Mouse (Mus musculus) forelimb bud, embryonic 11.5 days (tissue): ENCODE results near the gene Adk.

Source experiments
- DNase-seq: peaks from one replicate; pipeline ENCODE4 v3.0.0-alpha.2; 2012; ENCODE audit warnings: low read depth, low spot score

Gene Adk

DNA sequence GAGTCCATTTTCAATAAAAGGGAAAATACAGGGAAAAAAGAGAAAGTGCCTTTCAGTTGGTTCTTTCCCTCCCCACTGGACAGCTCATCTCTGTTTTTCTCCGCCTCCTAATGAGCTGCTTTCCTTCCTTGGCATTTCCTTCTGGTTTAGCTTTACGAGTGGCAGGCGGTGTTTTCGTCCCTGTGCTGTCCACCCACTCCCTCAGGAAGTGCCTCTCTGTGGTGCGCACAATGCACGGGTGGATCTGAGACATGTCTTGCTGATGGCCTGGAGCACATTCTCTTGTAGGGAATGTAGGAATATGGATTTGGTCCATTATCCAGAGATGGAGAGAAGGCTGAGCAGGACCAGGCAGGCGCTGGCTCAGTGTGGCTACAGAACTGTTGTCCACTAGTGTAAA is 47.0 kb downstream of the Adk start:
- no peak for DNase-seq

- DNase-seq, result no peak
Measured at GRCm38 (mm10) chr14:21100876-21101275, 48.5 kb downstream of the Adk start.

- no peak for DNase-seq
Measured at GRCm38 (mm10) chr14:21101562-21101961, 49.2 kb downstream of the Adk start.

DNA sequence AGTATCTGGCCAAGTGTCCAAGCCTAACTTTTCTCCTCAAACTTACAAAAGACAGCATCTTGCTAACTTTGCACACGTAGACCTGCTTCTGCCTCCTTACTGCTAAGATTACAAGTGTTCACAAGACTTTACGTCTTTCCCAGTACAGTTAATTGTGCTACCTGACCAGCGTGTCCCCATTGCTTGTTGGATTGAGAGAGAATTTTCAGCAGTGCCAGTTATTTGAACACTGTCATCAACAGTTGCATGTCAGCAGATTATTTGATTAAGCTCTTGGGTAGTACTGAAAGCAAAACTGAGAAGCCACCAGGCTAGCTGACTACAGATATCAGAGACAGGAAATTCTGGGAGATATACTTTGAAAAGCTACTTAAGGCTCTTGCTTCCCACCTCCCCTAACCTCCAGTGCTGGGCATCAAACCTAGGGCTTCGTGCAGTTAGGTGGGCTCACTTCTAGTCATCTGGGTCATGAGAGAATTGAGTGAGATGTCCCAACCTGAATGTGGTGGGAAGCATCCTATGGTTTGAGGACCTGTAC is 50.4 kb downstream of the Adk start:
- DNase-seq, result no peak

- no peak for DNase-seq
Measured at GRCm38 (mm10) chr14:21105049-21105448, 52.7 kb downstream of the Adk start.

DNA sequence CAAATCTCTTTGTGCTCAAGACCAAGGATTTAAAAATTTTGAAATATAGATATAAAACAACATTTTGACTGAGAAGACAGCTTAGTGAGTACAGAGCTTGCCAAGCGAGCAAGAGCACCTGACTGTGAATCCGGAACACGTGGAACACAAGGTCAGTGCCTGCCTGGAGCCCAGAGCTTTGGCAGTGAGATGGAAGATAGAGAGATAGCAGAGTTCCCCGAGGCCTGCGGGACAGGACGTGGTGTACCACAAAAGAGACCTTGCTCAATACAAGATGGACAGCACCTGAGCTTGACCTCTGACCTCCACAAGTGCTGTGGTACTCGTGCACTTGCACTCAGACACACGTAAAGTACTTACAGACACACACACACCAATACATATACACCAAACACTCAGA is 54.2 kb downstream of the Adk start:
- DNase-seq, result no peak

GRCm38 (mm10) chr14:21107551-21107950 is 55.2 kb downstream of the Adk start:
- no peak for DNase-seq

- DNase-seq, result no peak
Measured at GRCm38 (mm10) chr14:21110492-21110891, 58.1 kb downstream of the Adk start.

DNA sequence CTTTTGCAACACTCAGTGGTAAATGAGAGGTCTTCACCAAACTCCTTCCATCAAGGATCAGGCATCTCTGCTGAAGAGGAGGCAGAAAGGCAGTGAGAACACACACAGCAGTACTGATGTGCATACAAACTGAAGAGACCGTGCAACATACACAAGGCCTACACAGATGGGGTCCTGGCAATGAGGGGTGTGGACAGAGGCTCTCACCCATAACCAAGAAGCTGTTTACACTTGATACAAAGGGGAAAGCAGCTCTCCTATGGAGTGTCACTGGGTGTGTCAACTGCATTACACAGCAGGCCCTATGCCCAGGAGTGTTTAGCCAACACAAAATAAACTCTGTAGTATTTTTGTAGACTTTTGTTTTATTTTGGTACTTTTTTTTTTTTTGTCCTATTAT is 59.1 kb downstream of the Adk start:
- DNase-seq, result no peak

DNA sequence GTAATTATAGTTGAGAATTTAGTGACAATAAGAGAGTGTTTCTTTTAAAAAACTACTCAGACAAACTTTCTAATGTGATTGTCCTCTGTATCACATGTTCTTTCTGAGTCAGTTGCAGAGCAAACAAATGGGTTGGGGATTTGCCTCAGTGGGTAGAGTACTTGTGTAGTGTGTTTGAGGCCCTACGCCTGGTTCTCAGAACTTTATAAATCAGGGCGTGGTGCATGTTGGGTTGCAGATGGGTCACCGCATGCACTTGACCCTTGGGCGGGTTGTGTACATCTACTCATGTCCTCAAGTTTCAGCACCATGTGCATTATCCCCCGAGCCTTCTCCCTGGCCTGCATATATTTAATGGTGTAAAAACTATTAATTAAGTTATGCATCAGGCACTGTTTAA is 59.8 kb downstream of the Adk start:
- no peak for DNase-seq

DNA sequence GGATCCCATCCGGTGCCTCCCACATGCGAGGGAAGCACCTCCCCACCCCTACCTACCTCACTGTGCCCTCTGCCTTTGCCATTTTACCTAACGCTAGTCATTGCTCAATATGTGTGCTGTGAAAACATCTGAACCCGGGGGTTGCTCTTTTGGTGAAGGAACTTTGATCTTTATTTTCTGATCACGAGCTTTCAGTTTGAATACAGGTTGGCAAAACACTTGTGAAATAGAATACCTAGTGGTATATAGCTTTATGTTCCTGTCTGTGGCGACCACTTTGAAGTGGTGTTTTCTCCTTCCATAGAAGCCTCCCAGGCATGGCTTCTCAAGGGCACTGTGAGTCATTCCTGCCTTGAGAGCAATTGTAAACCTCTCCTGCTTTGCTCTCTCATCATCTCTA is 60.4 kb downstream of the Adk start:
- DNase-seq, result no peak

DNA sequence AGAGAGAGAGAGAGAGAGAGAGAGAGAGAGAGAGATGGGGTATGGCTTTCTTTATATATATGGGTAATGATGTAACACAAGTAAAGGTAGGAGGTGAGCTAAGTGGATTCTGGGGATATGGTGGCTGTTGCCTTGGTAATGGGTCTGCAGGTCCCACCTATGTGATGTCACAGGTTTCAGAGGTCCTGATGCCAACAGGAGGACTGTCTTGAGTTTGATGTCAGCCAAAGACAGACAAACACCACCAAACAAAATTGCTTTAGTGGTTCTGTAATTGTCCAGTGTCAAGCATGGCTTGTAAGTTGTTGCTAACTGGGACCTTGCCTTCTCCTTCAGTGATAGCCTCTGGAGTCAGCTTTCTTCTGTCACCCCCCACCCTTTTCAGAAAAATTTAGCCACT is 62.0 kb downstream of the Adk start:
- DNase-seq, result no peak

- no peak for DNase-seq
Measured at GRCm38 (mm10) chr14:21115318-21115717, 62.9 kb downstream of the Adk start.

- no peak for DNase-seq
Measured at GRCm38 (mm10) chr14:21115888-21116460, 63.6 kb downstream of the Adk start.

- DNase-seq, result no peak
Measured at GRCm38 (mm10) chr14:21118095-21118494, 65.7 kb downstream of the Adk start.

GRCm38 (mm10) chr14:21119653-21120313 is 67.4 kb downstream of the Adk start:
- DNase-seq, result no peak

GRCm38 (mm10) chr14:21120473-21120872 is 68.1 kb downstream of the Adk start:
- DNase-seq, result peak; percentile 62

GRCm38 (mm10) chr14:21127215-21127614 is 74.8 kb downstream of the Adk start:
- DNase-seq, result no peak

- peak; percentile 78 for DNase-seq
Measured at GRCm38 (mm10) chr14:21136906-21137305, 84.5 kb downstream of the Adk start.

DNA sequence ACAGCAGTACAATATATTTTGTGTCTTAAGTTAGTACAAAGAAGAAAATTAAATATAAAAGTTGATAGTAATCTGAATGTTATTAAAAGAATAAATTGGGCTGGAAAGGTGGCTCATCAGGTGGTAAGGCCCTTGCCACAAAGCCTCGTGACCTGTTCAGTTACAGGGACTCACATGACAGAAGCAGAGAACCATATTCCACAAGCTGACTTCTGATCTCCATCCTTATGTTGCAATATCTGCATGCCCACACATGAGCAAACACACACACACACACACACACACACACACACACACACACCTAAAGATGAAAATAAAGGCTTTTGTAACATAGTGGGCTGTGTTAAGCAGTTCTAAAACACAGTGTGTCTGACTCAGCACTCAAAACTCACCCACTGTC is 90.2 kb downstream of the Adk start:
- no peak for DNase-seq

GRCm38 (mm10) chr14:21143406-21144115 is 91.2 kb downstream of the Adk start:
- peak; percentile 40 for DNase-seq

DNA sequence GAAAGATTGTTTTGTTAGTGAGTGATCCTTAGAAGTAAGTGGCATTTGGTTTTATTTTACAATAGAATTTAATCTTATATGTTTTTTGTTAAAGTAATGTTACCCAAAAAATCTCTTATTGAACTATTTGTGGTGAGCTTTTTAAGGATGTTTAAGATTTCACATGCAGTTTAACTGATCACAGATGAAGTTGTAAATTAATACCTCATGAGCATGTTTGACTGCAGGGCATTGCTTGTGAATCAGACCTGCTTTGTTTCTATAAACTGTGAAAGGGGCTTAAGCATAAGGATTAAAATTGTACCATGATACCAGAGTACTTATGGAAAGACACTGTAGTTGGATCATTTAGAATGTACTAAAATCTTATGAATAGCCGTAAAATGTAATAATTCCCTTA is 94.8 kb downstream of the Adk start:
- DNase-seq, result no peak

DNA sequence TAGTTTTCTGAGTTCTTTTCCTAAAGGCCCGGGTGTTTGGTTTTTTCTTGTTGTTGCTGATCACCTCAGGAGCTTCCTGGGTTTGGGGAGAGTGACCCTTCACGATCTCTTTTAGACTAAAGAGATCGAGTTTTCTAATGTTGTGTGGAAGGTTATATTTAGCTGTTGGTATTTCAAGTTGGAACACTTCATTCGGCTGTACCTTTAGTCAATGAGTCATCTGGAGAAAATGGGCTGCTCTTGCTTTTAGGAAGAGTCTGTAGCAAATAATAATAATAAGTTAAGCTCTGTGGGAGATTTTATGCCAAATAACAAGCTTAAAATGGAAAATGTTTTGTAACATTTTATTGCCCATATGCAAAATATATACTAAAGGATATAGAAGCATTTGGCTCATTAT is 97.9 kb downstream of the Adk start:
- no peak for DNase-seq
